Mouse (Mus musculus): ENCODE measurements around the gene Gm11127.

DNA sequence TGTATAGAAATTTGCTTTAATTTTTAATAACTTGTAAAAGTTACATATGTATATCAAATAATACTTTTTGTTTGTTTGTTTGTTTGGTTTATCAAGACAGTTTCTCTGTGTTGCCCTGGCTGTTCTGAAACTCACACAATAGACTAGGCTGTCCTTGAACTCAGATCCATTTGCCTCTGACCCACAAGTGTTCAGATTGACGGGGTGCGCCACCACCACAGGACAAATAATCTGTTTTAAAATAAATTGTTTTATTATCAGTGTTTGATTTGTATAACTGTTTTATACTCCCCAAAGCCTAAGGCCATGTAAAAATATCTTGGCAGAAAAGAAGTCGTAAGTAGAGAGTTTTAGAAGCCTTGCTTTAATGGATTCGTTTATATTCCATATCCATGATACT lies 30.5 kb downstream of the Gm11127 start:
- TF ChIP-seq GATA1 (IDR thresholded peaks at IDR 0.05; ENCODE audit: low read length) (no peak), TAL1 (IDR thresholded peaks at IDR 0.05; ENCODE audit: low read length) (no peak)

All from erythroblast, embryonic 14.5 days (primary cell).